Mouse (Mus musculus): Measurements from ENCODE around the gene Gm11011. TPM values are rescaled to one million over a fixed set of nuclear protein-coding genes. Genes with fewer than 3 reads are reported as not detected.

Gm11011 gene
- not detected for polyA plus RNA-seq (2014; fragmentation: Illumina TruSeq; extraction: RNeasy Lipid Tissue Mini Kit (QIAGEN cat#74804); ENCODE audit: low read depth, low replicate concordance)

DNA sequence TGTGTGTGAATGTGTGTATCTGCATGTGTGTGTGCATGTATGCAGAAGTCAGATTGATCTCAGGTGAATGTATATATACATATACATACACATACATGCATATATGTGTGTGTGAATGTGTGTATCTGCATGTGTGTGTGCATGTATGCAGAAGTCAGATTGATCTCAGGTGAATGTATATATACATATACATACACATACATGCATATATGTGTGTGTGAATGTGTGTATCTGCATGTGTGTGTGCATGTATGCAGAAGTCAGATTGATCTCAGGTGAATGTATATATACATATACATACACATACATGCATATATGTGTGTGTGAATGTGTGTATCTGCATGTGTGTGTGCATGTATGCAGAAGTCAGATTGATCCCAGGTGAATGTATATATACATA, at the start of gene Gm11011:
TSS of gene Gm11011 (minus strand) at position 101 of the 400 bp plus-strand sequence.

GRCm38 (mm10) chr2:169632338-169633151, 45.0 kb upstream of the Gm11011 start, which contains the start of gene Tshz2:
TSS of gene Tshz2 (plus strand) at chr2:169633013.

Other genes starting within 250 kb of the Gm11011 start
- gene Tshz2, start 45.3 kb upstream of the Gm11011 start, polyA plus RNA-seq (2014; fragmentation: Illumina TruSeq; extraction: RNeasy Lipid Tissue Mini Kit (QIAGEN cat#74804); ENCODE audit: low read depth, low replicate concordance): 12.0 TPM

All from sigmoid colon, adult 10 weeks (tissue).